Mouse (Mus musculus) thymus, postnatal 10 days (tissue): Measurements from ENCODE around the gene Slc25a41.

Experiments used
- DNase-seq, 2 experiments: peaks; one replicate each; pipeline ENCODE4 v3.0.0; 2021; ENCODE audit warnings: low spot score in 2 of 2

The Slc25a41 gene

GRCm38 (mm10) chr17:56990966-56991365 is 50.5 kb downstream of the Slc25a41 start:
- DNase-seq: no peak

GRCm38 (mm10) chr17:56990115-56990746 is 51.2 kb downstream of the Slc25a41 start, which contains the start of gene Clpp:
Gene Clpp, plus strand, starts transcription at chr17:56990305.
- peak; percentile 92 to 93 for DNase-seq

GRCm38 (mm10) chr17:56989467-56990114 is 51.9 kb downstream of the Slc25a41 start:
- peak in 1 of 2 experiments; percentile 51 for DNase-seq

- DNase-seq: no peak
Measured at GRCm38 (mm10) chr17:56988921-56989430, 52.5 kb downstream of the Slc25a41 start.

GRCm38 (mm10) chr17:56988441-56988840 is 53.0 kb downstream of the Slc25a41 start:
- no peak for DNase-seq

GRCm38 (mm10) chr17:56986105-56986805 is 55.2 kb downstream of the Slc25a41 start:
- DNase-seq: no peak

- no peak for DNase-seq
Measured at GRCm38 (mm10) chr17:56985656-56986055, 55.8 kb downstream of the Slc25a41 start.

GRCm38 (mm10) chr17:56984886-56985285 is 56.6 kb downstream of the Slc25a41 start:
- no peak for DNase-seq
